Mouse (Mus musculus): ENCODE results near the gene Tgm6. TPM values are rescaled to one million over a fixed set of nuclear protein-coding genes. Genes with fewer than 3 reads are reported as not detected.

The Tgm6 gene
- polyA plus RNA-seq, 1 experiment, result not detected

- Histone ChIP-seq H3K4me1 (ENCODE audit: control insufficient read depth, insufficient read depth, low read length) (peaks cover under 1% of the 10 kb centered on the region), H3K4me3 (replicated peaks; ENCODE audit: extremely low read depth, low read depth, low read length) (no peak overlapping the region)
- no peak for TF ChIP-seq CTCF (IDR thresholded peaks at IDR 0.05; ENCODE audit: insufficient read depth, low read length)
- no peak for TF ChIP-seq POLR2A (IDR thresholded peaks at IDR 0.05; ENCODE audit: borderline replicate concordance, extremely low read depth, low read depth, low read length)
- WGBS, result 79% methylated on average over 2 of the region's 2 CpGs
- DNase-seq, result no peak
Measured at GRCm38 (mm10) chr2:130171674-130172073, 59.5 kb downstream of the Tgm6 start.

DNA sequence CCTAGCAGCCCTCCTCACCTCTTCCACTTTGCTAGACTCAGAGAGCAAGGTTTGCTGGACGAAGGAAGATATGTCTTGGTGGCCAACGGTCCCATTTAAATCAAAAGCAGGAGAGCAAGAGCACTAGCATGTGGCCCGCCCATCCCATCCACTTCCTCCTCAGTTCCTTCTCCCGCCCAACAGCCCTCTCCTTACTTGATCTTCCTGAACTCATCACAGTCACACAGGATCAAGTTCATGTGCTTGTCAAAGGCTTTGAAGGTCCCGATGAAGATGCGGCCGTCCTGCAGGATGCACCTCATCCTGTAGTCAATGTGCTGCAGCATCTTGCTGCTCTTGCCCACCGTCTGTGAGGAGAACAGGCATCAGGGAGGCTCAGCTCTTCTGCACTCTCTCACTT is 64.6 kb downstream of the Tgm6 start:
- no peak overlapping the region for H3K4me3 ChIP-seq (replicated peaks; ENCODE audit: extremely low read depth, low read depth, low read length)
- peaks cover 8% of the 10 kb centered on the region for H3K4me1 ChIP-seq (ENCODE audit: control insufficient read depth, insufficient read depth, low read length)
- WGBS, result 35% methylated on average over 8 of the region's 8 CpGs
- DNase-seq, result no peak
- no peak for TF ChIP-seq POLR2A (IDR thresholded peaks at IDR 0.05; ENCODE audit: borderline replicate concordance, extremely low read depth, low read depth, low read length)
- TF ChIP-seq CTCF (IDR thresholded peaks at IDR 0.05; ENCODE audit: insufficient read depth, low read length), result no peak

- H3K4me1 ChIP-seq (ENCODE audit: control insufficient read depth, insufficient read depth, low read length), result peaks cover 8% of the 10 kb centered on the region
- DNase-seq, result no peak
- WGBS, result under 1% methylated on average over 11 of the region's 11 CpGs
- TF ChIP-seq CTCF (IDR thresholded peaks at IDR 0.05; ENCODE audit: insufficient read depth, low read length) (no peak), POLR2A (IDR thresholded peaks at IDR 0.05; ENCODE audit: borderline replicate concordance, extremely low read depth, low read depth, low read length) (no peak)
- H3K4me3 ChIP-seq (replicated peaks; ENCODE audit: extremely low read depth, low read depth, low read length), result peak overlapping the region; percentile 85
Measured at GRCm38 (mm10) chr2:130178381-130178705, 66.1 kb downstream of the Tgm6 start.

DNA sequence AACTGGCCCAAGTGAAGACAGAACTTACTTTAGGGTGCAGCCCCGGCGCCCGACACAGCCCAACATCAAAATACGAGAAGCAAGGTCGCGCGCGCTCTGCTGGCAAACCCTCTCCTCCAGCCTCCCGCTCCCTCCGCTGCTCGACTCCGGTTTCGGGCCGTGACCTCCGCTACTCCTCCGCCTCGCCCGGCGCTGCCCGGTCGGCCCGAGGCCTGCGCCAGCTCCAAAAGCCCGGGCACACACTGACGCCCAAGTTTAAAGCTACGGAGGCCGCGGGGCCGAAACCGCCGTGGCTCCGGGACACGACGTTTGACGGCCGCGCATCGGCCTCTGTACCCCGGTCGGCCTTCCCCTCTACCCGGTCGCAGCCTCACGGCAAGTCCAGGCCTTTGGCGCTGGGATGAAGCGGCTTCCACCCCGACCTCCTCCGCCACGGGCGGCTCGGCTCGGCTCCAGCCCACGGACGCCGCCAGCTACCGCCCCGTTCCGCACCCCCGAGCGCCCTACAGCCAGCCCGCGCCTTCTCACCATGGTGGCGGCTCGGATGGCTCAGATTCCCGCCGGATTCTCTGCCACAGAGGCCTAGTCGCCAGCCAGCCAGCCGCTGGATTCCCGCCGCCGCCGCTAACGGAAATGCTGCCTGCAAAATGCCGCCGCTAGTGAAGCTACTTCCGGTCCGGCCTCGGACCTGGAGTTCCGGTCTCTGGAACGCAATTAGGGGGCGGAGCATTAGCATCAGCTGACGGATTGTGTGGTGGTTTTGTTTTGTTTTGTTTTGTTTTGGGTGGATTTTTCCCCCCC is 66.7 kb downstream of the Tgm6 start, which contains the start of gene Snrpb:
Gene Snrpb, minus strand, starts transcription at position 698 of the 801 bp plus-strand sequence.
- peak; percentile 90 for DNase-seq
- WGBS, result under 1% methylated on average over 81 of the region's 81 CpGs
- peak within 1 kb of the TSS; percentile 85 for H3K4me3 ChIP-seq (replicated peaks; ENCODE audit: extremely low read depth, low read depth, low read length)
- peaks cover 8% of the 10 kb centered on the region for H3K4me1 ChIP-seq (ENCODE audit: control insufficient read depth, insufficient read depth, low read length)
- TF ChIP-seq POLR2A (IDR thresholded peaks at IDR 0.05; ENCODE audit: borderline replicate concordance, extremely low read depth, low read depth, low read length) (peak; percentile 60; the same call in 1 of the 2 replicates), CTCF (IDR thresholded peaks at IDR 0.05; ENCODE audit: insufficient read depth, low read length) (no peak)

DNA sequence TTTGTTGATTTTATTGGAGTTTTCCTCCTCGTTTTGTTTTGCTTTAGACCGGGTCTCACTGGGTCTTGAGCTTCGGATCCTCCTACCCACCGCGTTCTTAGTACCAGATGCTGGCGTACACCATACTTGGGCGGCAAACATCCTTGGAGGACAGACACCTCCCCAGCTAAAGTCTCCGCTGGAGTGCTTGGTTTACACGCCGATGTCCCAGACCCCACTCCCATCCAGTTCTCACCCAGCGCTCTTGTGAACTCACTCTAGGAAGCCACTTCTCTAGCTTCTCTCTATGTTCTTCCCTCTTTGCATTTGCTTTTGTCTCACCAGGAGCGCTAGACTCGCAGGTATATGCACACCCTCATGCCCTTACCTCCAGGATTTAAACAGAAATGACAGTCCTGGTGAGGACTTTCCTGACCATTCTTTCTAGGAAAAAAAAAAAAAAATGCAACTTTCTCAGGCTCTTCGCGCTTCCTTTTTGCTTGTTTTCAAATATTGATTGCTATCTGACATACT is 67.3 kb downstream of the Tgm6 start:
- DNase-seq, result no peak
- Histone ChIP-seq H3K4me3 (replicated peaks; ENCODE audit: extremely low read depth, low read depth, low read length) (peak overlapping the region; percentile 85), H3K4me1 (ENCODE audit: control insufficient read depth, insufficient read depth, low read length) (peaks cover 8% of the 10 kb centered on the region)
- TF ChIP-seq CTCF (IDR thresholded peaks at IDR 0.05; ENCODE audit: insufficient read depth, low read length) (no peak), POLR2A (IDR thresholded peaks at IDR 0.05; ENCODE audit: borderline replicate concordance, extremely low read depth, low read depth, low read length) (peak; percentile 11; the same call in 1 of the 2 replicates)
- WGBS, result 2% methylated on average over 15 of the region's 15 CpGs

DNA sequence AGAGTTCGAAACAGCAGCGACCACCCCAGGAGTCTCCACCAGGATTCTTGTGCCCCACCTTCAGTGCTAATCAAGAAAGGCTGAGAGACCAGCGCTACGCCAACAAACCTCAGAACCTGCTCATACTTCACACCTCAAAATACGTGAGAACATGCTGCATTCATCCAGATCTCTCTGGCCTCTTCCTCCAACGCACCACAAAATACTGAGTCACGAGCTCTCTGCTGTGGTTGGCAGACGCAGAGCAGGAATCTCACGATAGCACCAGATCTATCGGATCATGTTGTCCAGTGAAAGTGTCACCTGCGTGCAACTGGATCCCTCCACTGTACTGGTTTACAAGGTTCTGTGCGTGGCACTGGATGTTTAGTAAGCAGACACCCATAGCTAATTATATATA is 76.2 kb downstream of the Tgm6 start:
- no peak overlapping the region for H3K4me3 ChIP-seq (replicated peaks; ENCODE audit: extremely low read depth, low read depth, low read length)
- no peak for TF ChIP-seq CTCF (IDR thresholded peaks at IDR 0.05; ENCODE audit: insufficient read depth, low read length)
- TF ChIP-seq POLR2A (IDR thresholded peaks at IDR 0.05; ENCODE audit: borderline replicate concordance, extremely low read depth, low read depth, low read length), result no peak
- H3K4me1 ChIP-seq (ENCODE audit: control insufficient read depth, insufficient read depth, low read length), result no peaks in the 10 kb centered on the region
- WGBS, result 85% methylated on average over 12 of the region's 12 CpGs
- DNase-seq, result no peak

GRCm38 (mm10) chr2:130194894-130195293 is 82.7 kb downstream of the Tgm6 start, which contains the start of gene Tmc2:
Gene Tmc2 (plus strand): TSS chr2:130195194.
- WGBS, result 95% methylated on average over 16 of the region's 16 CpGs
- Histone ChIP-seq H3K4me3 (replicated peaks; ENCODE audit: extremely low read depth, low read depth, low read length) (no peak within 1 kb of the TSS), H3K4me1 (ENCODE audit: control insufficient read depth, insufficient read depth, low read length) (no peaks in the 10 kb centered on the region)
- TF ChIP-seq POLR2A (IDR thresholded peaks at IDR 0.05; ENCODE audit: borderline replicate concordance, extremely low read depth, low read depth, low read length) (no peak), CTCF (IDR thresholded peaks at IDR 0.05; ENCODE audit: insufficient read depth, low read length) (no peak)
- no peak for DNase-seq

DNA sequence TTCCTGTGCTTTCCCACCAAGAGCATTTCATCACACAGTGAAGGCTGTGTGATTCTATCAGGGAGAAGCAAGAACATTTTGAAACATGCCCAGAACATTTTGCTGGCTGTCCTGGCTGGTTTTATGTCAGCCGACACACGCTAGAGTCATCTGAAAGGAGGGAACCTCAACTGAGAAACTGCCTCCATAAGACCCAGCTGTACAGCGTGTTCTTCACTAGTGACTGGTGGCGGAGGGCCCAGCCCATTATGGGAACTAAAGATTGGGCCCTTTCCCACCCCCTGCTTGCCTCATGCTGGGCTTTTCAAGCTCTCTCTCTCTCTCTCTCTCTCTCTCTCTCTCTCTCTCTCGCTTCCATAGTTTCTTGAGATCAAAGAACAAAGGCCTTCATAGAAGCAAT is 88.7 kb downstream of the Tgm6 start:
- DNase-seq, result no peak
- H3K4me1 ChIP-seq (ENCODE audit: control insufficient read depth, insufficient read depth, low read length), result no peaks in the 10 kb centered on the region
- H3K4me3 ChIP-seq (replicated peaks; ENCODE audit: extremely low read depth, low read depth, low read length), result no peak overlapping the region
- 77% methylated on average over 5 of the region's 5 CpGs for WGBS
- TF ChIP-seq CTCF (IDR thresholded peaks at IDR 0.05; ENCODE audit: insufficient read depth, low read length), result no peak
- TF ChIP-seq POLR2A (IDR thresholded peaks at IDR 0.05; ENCODE audit: borderline replicate concordance, extremely low read depth, low read depth, low read length), result no peak

Other genes with a start within 250 kb of the Tgm6 start
- 1.6 and 83.3 TPM in 2 replicates for gene Tgm3, start 100.1 kb upstream of the Tgm6 start, polyA plus RNA-seq (2012; rRNA removed)
- 245 and 297 TPM in 2 replicates for gene Snrpb, start 67.0 kb downstream of the Tgm6 start, polyA plus RNA-seq (2012; rRNA removed)
- gene Tmc2, start 82.8 kb downstream of the Tgm6 start, polyA plus RNA-seq (2012; rRNA removed), result not detected in 2 replicates
- gene Nop56, start 162.0 kb downstream of the Tgm6 start, polyA plus RNA-seq (2012; rRNA removed), result 30.6 and 46.7 TPM in 2 replicates
- 96.6 and 133 TPM in 2 replicates for gene Idh3b, start 172.1 kb downstream of the Tgm6 start, polyA plus RNA-seq (2012; rRNA removed)
- gene Ebf4, start 182.8 kb downstream of the Tgm6 start, polyA plus RNA-seq (2012; rRNA removed), result 3.6 and 3.8 TPM in 2 replicates

All from lung, adult 2 months (tissue).